Mouse (Mus musculus) small intestine, adult 2 months (tissue): ENCODE data around the gene Cwc27. TPM values are rescaled to one million over a fixed set of nuclear protein-coding genes. Genes with fewer than 3 reads are reported as not detected.

ENCODE experiments used
- H3K27ac ChIP-seq: fragments of 200-500 bp; 2 replicates; pipeline ENCODE4 v1.5.1; 2012; ENCODE audit warnings: low read depth, low read length, control low read depth, inconsistent platforms; ENCODE audit not compliant: insufficient read depth
- H3K27me3 ChIP-seq: fragments of 200-500 bp; 2 replicates; pipeline ENCODE4 v1.6.1; 2012; ENCODE audit warnings: mild to moderate bottlenecking, moderate library complexity, low read length, inconsistent platforms; ENCODE audit not compliant: control insufficient read depth, insufficient read depth
- H3K36me3 ChIP-seq: fragments of 200-500 bp; 2 replicates; pipeline ENCODE4 v1.6.1; 2012; ENCODE audit warnings: mild to moderate bottlenecking, low read length, control low read depth, inconsistent platforms; ENCODE audit not compliant: control insufficient read depth, insufficient read depth
- H3K4me1 ChIP-seq: fragments of 200-500 bp; 2 replicates; pipeline ENCODE4 v1.6.1; 2012; ENCODE audit warnings: low read length, inconsistent platforms, mixed read lengths; ENCODE audit not compliant: control insufficient read depth, insufficient read depth, insufficient read length
- H3K4me3 ChIP-seq: fragments of 200-500 bp; 2 replicates; pipeline ENCODE4 v1.5.1; 2012; ENCODE audit warnings: low read depth, mild to moderate bottlenecking, control low read depth, inconsistent platforms, low read length, moderate library complexity
- CTCF ChIP-seq: fragments of 200-500 bp; IDR thresholded peaks from 2 replicates; pipeline ENCODE4 v1.5.1; 2012; ENCODE audit warnings: low read depth, mild to moderate bottlenecking, control low read depth, inconsistent platforms, low read length, moderate library complexity, mixed read lengths; ENCODE audit not compliant: insufficient replicate concordance, insufficient read length; ENCODE audit errors: extremely low read depth
- POLR2A ChIP-seq: fragments of 200-500 bp; IDR thresholded peaks from 2 replicates; pipeline ENCODE4 v1.6.1; 2012; ENCODE audit warnings: low read depth, mild to moderate bottlenecking, control low read depth, inconsistent platforms, low read length, moderate library complexity
- WGBS: fragments of 180-500 bp; shearing (Covaris S2); methylation state at CpG from one replicate; pipeline ENCODE4 v1.1.7; 2018; 5-methylcytosine and 5-hydroxymethylcytosine counted together
- polyA plus RNA-seq: library from polyadenylated mRNA; depleted of rRNA; stranded (reverse); fragments of >200 nt; gene quantifications from 2 replicates; pipeline ENCODE4 v1.2.3, GENCODE M21; 2012

Gene Cwc27
- polyA plus RNA-seq, 1 experiment = 0.42 TPM

GRCm38 (mm10) chr13:104816270-104816634 lies 690 bp downstream of the Cwc27 start:
- TF ChIP-seq POLR2A (no peak), CTCF (no peak)
- no peaks in the 10 kb centered on the region; the same call in 1 of the 2 replicates for H3K4me1 ChIP-seq
- H3K4me3 ChIP-seq = peak overlapping the region; percentile 96
- no peaks in the 10 kb centered on the region for H3K27me3 ChIP-seq
- no peaks in the 10 kb centered on the region for H3K36me3 ChIP-seq
- WGBS = 2% methylated on average over 8 of the region's 8 CpGs
- no peak overlapping the region for H3K27ac ChIP-seq

DNA sequence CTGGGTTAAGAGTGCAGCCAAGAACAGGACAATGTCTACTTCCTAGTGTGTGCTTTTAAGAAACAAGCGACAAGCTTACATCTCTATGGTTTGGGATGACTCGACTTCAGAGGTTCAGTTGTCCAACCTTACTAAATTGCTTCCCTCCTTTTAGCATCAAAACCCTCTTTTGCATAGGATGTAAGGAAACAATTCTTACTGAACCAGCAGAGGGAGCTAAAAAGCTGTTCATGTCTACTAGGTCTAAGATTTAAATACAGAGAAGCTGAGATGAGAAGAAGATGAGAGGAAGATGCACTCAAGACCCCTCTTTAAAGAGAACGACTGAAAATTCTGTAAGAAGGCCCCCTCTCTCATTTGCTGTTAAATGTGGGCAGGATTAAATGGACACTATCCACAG lies 11.3 kb downstream of the Cwc27 start:
- Histone ChIP-seq H3K4me1 (no peaks in the 10 kb centered on the region), H3K4me3 (no peak overlapping the region), H3K27me3 (no peaks in the 10 kb centered on the region), H3K27ac (no peak overlapping the region), H3K36me3 (peaks cover 20% of the 10 kb centered on the region)
- 46% methylated on average over 3 of the region's 3 CpGs for WGBS
- TF ChIP-seq CTCF (no peak), POLR2A (no peak)

DNA sequence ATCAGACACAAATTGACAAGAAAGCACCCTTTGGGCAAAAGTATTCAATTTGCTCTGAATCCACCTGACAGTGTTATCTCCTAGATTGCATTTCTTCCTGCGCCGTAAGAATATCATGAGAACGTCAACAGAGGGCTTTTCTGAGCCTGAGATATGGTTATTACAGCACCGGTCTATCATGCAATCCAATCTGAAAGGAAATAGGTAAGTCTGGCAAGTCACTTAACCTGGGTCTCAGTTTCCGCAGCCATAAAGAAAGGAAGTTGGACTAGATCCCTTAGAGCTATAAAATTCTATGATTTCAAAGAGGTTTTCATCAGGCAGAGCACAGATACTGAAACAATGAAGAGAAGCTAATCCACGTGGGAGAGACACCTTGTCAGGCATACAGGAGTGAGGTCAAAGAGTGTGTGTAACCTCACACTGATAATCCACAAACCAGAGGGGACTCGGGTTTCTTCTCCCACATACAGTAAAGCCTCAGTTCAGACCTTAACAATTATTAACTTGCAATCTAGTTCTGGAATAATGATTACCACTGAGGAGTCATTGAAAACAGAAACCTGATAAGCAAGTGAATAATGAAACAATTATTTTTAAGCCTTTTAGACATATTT lies 17.3 kb downstream of the Cwc27 start:
- Histone ChIP-seq H3K36me3 (peaks cover 15% of the 10 kb centered on the region), H3K4me1 (peaks cover 7% of the 10 kb centered on the region; the same call in 1 of the 2 replicates), H3K27me3 (no peaks in the 10 kb centered on the region), H3K4me3 (no peak overlapping the region), H3K27ac (no peak overlapping the region)
- no peak for TF ChIP-seq POLR2A
- TF ChIP-seq CTCF = no peak
- WGBS = 31% methylated on average over 7 of the region's 7 CpGs

- Histone ChIP-seq H3K27me3 (no peaks in the 10 kb centered on the region), H3K4me3 (no peak overlapping the region), H3K36me3 (peaks cover 12% of the 10 kb centered on the region), H3K4me1 (peaks cover 7% of the 10 kb centered on the region; the same call in 1 of the 2 replicates), H3K27ac (no peak overlapping the region)
- WGBS = 48% methylated on average over 8 of the region's 8 CpGs
- TF ChIP-seq POLR2A = no peak
- no peak for TF ChIP-seq CTCF
Observed at GRCm38 (mm10) chr13:104799067-104799466, 17.9 kb downstream of the Cwc27 start.

DNA sequence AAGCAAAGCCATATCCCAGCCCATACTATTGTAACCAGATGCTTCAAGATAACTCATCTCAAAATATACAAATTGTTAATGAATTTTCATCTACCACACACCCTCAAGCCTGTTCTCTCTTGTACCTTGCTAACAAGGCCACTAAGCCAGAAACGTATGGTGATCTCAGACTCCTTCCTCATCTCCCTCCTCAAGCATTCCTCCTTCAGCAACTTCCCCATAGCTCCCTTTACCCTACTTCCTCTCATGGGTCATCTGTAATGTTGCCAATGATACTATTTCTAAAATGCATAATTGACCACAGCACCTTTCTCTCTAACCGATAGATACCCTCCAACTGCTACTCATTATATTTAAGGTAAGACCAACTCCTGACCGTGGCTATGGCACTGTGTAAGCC lies 22.5 kb downstream of the Cwc27 start:
- no peak overlapping the region for H3K27ac ChIP-seq
- H3K36me3 ChIP-seq = peaks cover 15% of the 10 kb centered on the region
- H3K27me3 ChIP-seq = no peaks in the 10 kb centered on the region
- H3K4me1 ChIP-seq = peaks cover 4% of the 10 kb centered on the region; the same call in 1 of the 2 replicates
- WGBS = 82% methylated on average over 3 of the region's 3 CpGs
- TF ChIP-seq CTCF (no peak), POLR2A (no peak)
- no peak overlapping the region for H3K4me3 ChIP-seq

DNA sequence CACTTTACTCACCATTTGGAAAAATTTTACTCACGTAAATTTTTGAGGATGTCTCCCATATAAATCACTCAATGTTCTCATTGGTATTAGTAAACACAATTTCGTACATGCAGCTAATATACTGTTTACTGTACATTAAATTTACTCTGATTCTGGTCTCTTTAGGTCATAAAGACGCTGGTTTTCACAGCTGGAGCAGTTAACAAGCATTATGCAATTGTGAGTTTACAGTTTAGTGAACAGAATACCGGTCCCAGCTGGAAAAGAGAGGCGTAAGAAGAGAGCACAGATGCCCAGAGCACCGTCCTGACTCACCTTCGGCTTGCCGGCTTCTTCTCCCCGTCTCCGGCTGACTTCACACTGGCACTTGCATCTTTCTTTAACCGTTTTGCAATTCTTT lies 24.8 kb downstream of the Cwc27 start, which contains the start of gene Srek1ip1:
Gene Srek1ip1 (plus strand): TSS at position 301 of the 400 bp plus-strand sequence.
- Histone ChIP-seq H3K27ac (no peak within 1 kb of the TSS), H3K36me3 (peaks cover 17% of the 10 kb centered on the region), H3K27me3 (no peaks in the 10 kb centered on the region), H3K4me1 (no peaks in the 10 kb centered on the region), H3K4me3 (no peak within 1 kb of the TSS)
- no peak for TF ChIP-seq CTCF
- no peak for TF ChIP-seq POLR2A
- 90% methylated on average over 11 of the region's 11 CpGs for WGBS

GRCm38 (mm10) chr13:104789663-104790062 lies 27.3 kb downstream of the Cwc27 start:
- no peak overlapping the region for H3K27ac ChIP-seq
- TF ChIP-seq CTCF (no peak), POLR2A (no peak)
- H3K27me3 ChIP-seq = no peaks in the 10 kb centered on the region
- H3K36me3 ChIP-seq = peaks cover 13% of the 10 kb centered on the region
- WGBS = 5% methylated on average over 2 of the region's 2 CpGs
- no peaks in the 10 kb centered on the region for H3K4me1 ChIP-seq
- no peak overlapping the region for H3K4me3 ChIP-seq
